Mouse (Mus musculus): ENCODE data around the gene Hba-a1.
"Not testable (repeated sequence)": the region's sequence is repeated elsewhere in the genome, so short reads cannot be mapped to it uniquely, and the experiment has no call there.

Gene Hba-a1

GRCm38 (mm10) chr11:32262674-32263415 lies 20.5 kb upstream of the Hba-a1 start:
- no peak for DNase-seq

GRCm38 (mm10) chr11:32265117-32265738 lies 18.1 kb upstream of the Hba-a1 start:
- DNase-seq, result no peak

- no peak for DNase-seq
These were observed 17.1 kb upstream of the Hba-a1 start for GRCm38 (mm10) chr11:32266194-32266593.

GRCm38 (mm10) chr11:32266776-32267175 lies 16.5 kb upstream of the Hba-a1 start:
- DNase-seq, result no peak

- DNase-seq, result peak; percentile 97 to 99
These were observed 16.0 kb upstream of the Hba-a1 start, which contains the start of gene Nprl3 for GRCm38 (mm10) chr11:32267188-32267884. Gene Nprl3, minus strand, starts transcription at chr11:32267707.

- peak in 1 of 2 experiments; percentile 22 for DNase-seq
These were observed 15.3 kb upstream of the Hba-a1 start for GRCm38 (mm10) chr11:32267964-32268363.

GRCm38 (mm10) chr11:32268952-32269351 lies 14.4 kb upstream of the Hba-a1 start:
- DNase-seq, result no peak

- no peak for DNase-seq
These were observed 12.1 kb upstream of the Hba-a1 start for GRCm38 (mm10) chr11:32271178-32271577.

- DNase-seq, result no peak
These were observed 7.0 kb upstream of the Hba-a1 start, which contains the start of gene Hba-x for GRCm38 (mm10) chr11:32276347-32276746. Gene Hba-x, plus strand, starts transcription at chr11:32276400.

- no peak for DNase-seq
These were observed 5.4 kb upstream of the Hba-a1 start for GRCm38 (mm10) chr11:32277736-32278457.

- DNase-seq, result no peak
These were observed 4.8 kb upstream of the Hba-a1 start for GRCm38 (mm10) chr11:32278458-32278957.

GRCm38 (mm10) chr11:32280646-32281045 lies 2.7 kb upstream of the Hba-a1 start:
- no peak for DNase-seq

GRCm38 (mm10) chr11:32281416-32282144 lies 1.7 kb upstream of the Hba-a1 start:
- no peak for DNase-seq

- DNase-seq, result not testable (repeated sequence)
These were observed 1.3 kb downstream of the Hba-a1 start for GRCm38 (mm10) chr11:32284582-32284981.

- no peak for DNase-seq
These were observed 1.9 kb downstream of the Hba-a1 start for GRCm38 (mm10) chr11:32285031-32285775.

GRCm38 (mm10) chr11:32285887-32286286 lies 2.6 kb downstream of the Hba-a1 start:
- DNase-seq, result not testable (repeated sequence)

- peak; percentile 85 to 91 for DNase-seq
These were observed 3.6 kb downstream of the Hba-a1 start, which contains the start of gene Hbq1b for GRCm38 (mm10) chr11:32286695-32287492. Gene Hbq1b, plus strand, starts transcription at chr11:32286965.

- peak in 1 of 2 experiments; percentile 13 for DNase-seq
These were observed 4.1 kb downstream of the Hba-a1 start for GRCm38 (mm10) chr11:32287493-32287825.

- not testable (repeated sequence) for DNase-seq
These were observed 9.5 kb downstream of the Hba-a1 start for GRCm38 (mm10) chr11:32292819-32293218.

GRCm38 (mm10) chr11:32293479-32293878 lies 10.2 kb downstream of the Hba-a1 start:
- not testable (repeated sequence) for DNase-seq
